Mouse (Mus musculus) liver, postnatal 0 days (tissue): ENCODE results near the gene Prima1.

Experiments
- CTCF ChIP-seq: sonication (generic); IDR thresholded peaks from 2 replicates; pipeline ENCODE4 v1.5.1; 2016; ENCODE audit warnings: antibody characterized with exemption, low read depth
- EP300 ChIP-seq: IDR thresholded peaks from 2 replicates; pipeline ENCODE4 v1.6.1; 2016; ENCODE audit warnings: antibody characterized with exemption, low read depth, mild to moderate bottlenecking

GRCm38 (mm10) chr12:103163596-103163995 lies 78.4 kb downstream of the Prima1 start:
- no peak for TF ChIP-seq CTCF
- TF ChIP-seq EP300 = no peak
